Mouse (Mus musculus) small intestine, adult 2 months (tissue): ENCODE results near the gene Dhx36. TPM values are rescaled to one million over a fixed set of nuclear protein-coding genes. Genes with fewer than 3 reads are reported as not detected.

Experiments
- H3K27ac ChIP-seq: fragments of 200-500 bp; 2 replicates; pipeline ENCODE4 v1.5.1; 2012; ENCODE audit warnings: low read depth, low read length, control low read depth, inconsistent platforms; ENCODE audit not compliant: insufficient read depth
- H3K27me3 ChIP-seq: fragments of 200-500 bp; 2 replicates; pipeline ENCODE4 v1.6.1; 2012; ENCODE audit warnings: mild to moderate bottlenecking, moderate library complexity, low read length, inconsistent platforms; ENCODE audit not compliant: control insufficient read depth, insufficient read depth
- H3K36me3 ChIP-seq: fragments of 200-500 bp; 2 replicates; pipeline ENCODE4 v1.6.1; 2012; ENCODE audit warnings: mild to moderate bottlenecking, low read length, control low read depth, inconsistent platforms; ENCODE audit not compliant: control insufficient read depth, insufficient read depth
- H3K4me1 ChIP-seq: fragments of 200-500 bp; 2 replicates; pipeline ENCODE4 v1.6.1; 2012; ENCODE audit warnings: low read length, inconsistent platforms, mixed read lengths; ENCODE audit not compliant: control insufficient read depth, insufficient read depth, insufficient read length
- H3K4me3 ChIP-seq: fragments of 200-500 bp; 2 replicates; pipeline ENCODE4 v1.5.1; 2012; ENCODE audit warnings: low read depth, mild to moderate bottlenecking, control low read depth, inconsistent platforms, low read length, moderate library complexity
- CTCF ChIP-seq: fragments of 200-500 bp; IDR thresholded peaks from 2 replicates; pipeline ENCODE4 v1.5.1; 2012; ENCODE audit warnings: low read depth, mild to moderate bottlenecking, control low read depth, inconsistent platforms, low read length, moderate library complexity, mixed read lengths; ENCODE audit not compliant: insufficient replicate concordance, insufficient read length; ENCODE audit errors: extremely low read depth
- POLR2A ChIP-seq: fragments of 200-500 bp; IDR thresholded peaks from 2 replicates; pipeline ENCODE4 v1.6.1; 2012; ENCODE audit warnings: low read depth, mild to moderate bottlenecking, control low read depth, inconsistent platforms, low read length, moderate library complexity
- WGBS: fragments of 180-500 bp; shearing (Covaris S2); methylation state at CpG from one replicate; pipeline ENCODE4 v1.1.7; 2018; 5-methylcytosine and 5-hydroxymethylcytosine counted together
- polyA plus RNA-seq: library from polyadenylated mRNA; depleted of rRNA; stranded (reverse); fragments of >200 nt; gene quantifications from 2 replicates; pipeline ENCODE4 v1.2.3, GENCODE M21; 2012; rRNA removed

The Dhx36 gene
- polyA plus RNA-seq: 0.58 and 2.2 TPM in 2 replicates

DNA sequence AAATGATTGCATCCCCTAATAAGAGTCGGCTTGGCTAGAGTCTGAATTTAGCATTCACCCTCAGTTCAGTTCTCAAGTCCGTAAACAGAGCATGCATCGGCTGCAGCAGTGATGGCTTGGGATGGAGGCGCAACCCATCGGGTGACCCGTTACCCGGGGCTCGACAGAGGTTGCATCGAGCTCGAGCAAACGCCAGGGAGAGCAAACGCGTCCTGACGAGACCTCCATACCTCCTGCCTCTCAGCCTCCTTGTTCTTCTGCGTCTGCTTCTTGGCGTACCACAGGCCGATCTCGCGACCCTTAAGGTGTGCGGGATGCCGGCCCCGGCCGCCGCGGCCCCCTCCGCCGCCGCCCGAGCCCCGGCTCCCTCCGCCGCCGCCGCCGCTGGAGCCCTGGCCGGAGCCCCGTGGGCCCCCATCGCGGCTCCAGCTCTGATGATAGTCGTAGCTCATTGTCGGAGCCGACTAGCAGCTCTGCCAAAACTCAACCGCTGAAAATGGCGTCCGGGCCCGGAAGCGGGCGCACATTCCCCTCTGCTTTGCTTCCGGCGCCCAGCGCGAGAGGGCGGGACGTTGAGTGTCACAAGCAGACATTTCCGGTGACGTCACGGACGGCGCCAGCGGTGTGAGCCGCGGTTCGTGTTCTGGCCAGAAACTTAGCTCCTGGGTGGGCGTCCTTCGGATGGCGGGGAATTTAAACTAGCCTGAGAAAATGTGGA is at the start of gene Dhx36:
Dhx36 (minus strand) TSS at position 517 of the 718 bp plus-strand sequence.
- H3K27me3 ChIP-seq: no peaks in the 10 kb centered on the region; the same call in 1 of the 2 replicates
- H3K4me3 ChIP-seq: peak within 1 kb of the TSS; percentile 97
- TF ChIP-seq CTCF (no peak), POLR2A (peak; percentile 43; the same call in 1 of the 2 replicates)
- peaks cover 2% of the 10 kb centered on the region; the same call in 1 of the 2 replicates for H3K36me3 ChIP-seq
- under 1% methylated on average over 66 of the region's 66 CpGs for WGBS
- H3K27ac ChIP-seq: no peak within 1 kb of the TSS
- H3K4me1 ChIP-seq: peaks cover 4% of the 10 kb centered on the region; the same call in 1 of the 2 replicates

DNA sequence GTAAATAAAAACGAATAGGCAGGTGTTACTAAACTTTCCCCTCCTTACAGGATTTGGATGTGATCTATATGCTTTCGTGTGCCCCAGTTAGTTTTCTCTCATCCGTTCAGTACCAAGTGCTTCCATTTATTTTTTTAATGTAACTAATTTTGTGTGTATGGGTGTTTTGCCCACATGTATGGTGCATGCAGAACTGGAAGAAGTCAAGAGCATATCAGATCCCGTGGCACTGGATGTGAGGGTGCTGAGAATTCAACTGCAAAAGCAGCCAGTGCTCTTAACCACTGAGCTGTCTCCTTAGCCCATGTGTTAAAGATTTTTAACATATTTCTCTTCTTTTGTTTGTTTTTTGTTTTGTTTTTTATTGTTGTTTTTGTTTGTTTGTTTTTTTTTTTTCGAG is 20.8 kb upstream of the Dhx36 start:
- Histone ChIP-seq H3K4me3 (no peak overlapping the region), H3K4me1 (no peaks in the 10 kb centered on the region), H3K27me3 (no peaks in the 10 kb centered on the region), H3K36me3 (no peaks in the 10 kb centered on the region), H3K27ac (no peak overlapping the region)
- no peak for TF ChIP-seq POLR2A
- no peak for TF ChIP-seq CTCF
- WGBS: 59% methylated on average over 5 of the region's 5 CpGs

DNA sequence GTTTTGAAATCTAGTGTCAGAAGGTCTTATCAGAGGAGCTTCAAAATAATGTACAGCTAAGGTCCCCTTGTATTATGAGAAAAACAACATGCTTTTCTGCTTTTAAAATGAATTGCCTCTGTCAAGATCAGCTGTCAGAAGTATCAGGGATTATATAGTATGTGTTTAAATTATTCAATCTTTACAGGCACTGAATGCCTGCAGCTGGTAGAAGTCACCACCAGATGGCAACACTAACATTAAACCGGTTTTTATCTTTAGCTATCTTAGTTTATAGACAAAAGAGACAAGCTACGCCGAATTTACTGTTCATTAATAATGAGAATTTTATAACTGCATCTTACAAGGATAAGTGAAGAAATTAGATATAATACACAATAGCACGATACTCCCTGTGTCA is 20.4 kb upstream of the Dhx36 start:
- no peak overlapping the region for H3K27ac ChIP-seq
- no peak overlapping the region for H3K4me3 ChIP-seq
- H3K27me3 ChIP-seq: no peaks in the 10 kb centered on the region
- 14% methylated on average over 4 of the region's 4 CpGs for WGBS
- H3K36me3 ChIP-seq: no peaks in the 10 kb centered on the region
- H3K4me1 ChIP-seq: no peaks in the 10 kb centered on the region
- TF ChIP-seq CTCF (no peak), POLR2A (no peak)

DNA sequence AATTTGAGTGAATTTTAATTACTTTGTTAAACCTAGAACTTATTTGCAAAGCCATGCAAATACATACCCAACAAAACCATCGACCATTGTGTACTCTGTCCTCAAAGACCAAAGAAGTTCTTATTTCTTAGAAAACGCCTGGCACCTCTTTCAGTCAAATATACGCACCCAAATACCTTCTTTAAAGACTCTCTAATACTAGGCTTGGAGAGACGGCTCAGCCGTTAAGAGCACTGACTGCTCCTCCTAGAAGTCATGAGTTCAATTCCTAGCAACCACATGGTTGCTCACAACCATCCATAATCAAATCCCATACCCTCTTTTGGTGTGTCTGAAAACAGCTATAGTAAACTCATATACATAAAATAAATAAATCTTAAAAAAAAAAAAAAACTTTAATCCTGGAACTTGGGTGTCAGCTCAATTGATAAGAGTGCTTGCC is 423 bp upstream of the Dhx36 start:
- 41% methylated on average over 5 of the region's 5 CpGs for WGBS
- H3K4me1 ChIP-seq: peaks cover 4% of the 10 kb centered on the region; the same call in 1 of the 2 replicates
- peak overlapping the region; percentile 97 for H3K4me3 ChIP-seq

DNA sequence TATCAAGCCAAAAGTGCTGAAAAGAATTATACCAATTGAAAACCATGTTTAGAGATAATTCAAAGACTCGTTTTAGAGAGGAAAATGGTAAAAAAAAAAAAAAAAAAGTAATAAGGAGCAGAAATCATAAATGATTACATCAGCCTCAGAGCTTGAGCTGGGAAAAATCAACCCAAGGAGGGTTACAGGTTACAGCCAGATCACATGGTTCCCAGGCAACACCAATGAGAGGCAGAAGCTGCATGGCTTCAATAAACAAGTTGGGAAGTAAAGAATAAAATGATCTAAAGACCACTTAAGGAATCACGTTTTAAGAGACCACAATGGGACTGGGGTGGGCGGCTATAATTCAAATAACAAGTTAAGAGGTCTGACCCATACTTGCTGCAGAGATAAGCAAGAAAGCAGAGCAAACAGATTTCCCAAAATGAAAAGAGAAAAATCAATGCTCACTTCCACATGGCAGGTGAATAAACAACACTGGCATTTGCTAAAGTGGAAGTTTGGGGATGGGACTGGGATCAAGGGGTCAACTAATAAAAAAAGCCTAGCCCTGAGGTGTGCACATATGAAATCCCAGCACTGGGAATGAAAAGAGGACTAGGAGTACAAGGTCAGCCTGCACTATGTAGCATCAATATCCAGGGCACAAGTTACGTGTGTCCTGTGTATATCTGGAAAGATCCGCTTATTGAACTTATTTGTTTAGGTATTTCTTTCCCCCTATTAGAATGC is 1.5 kb downstream of the Dhx36 start:
- peaks cover 4% of the 10 kb centered on the region; the same call in 1 of the 2 replicates for H3K4me1 ChIP-seq
- H3K36me3 ChIP-seq: peaks cover 7% of the 10 kb centered on the region
- TF ChIP-seq CTCF: no peak
- no peak for TF ChIP-seq POLR2A
- 61% methylated on average over 5 of the region's 5 CpGs for WGBS
- H3K4me3 ChIP-seq: no peak overlapping the region
- no peak overlapping the region for H3K27ac ChIP-seq
- H3K27me3 ChIP-seq: no peaks in the 10 kb centered on the region; the same call in 1 of the 2 replicates

More for the DNA sequence above, 423 bp upstream of the Dhx36 start:
- H3K36me3 ChIP-seq: no peaks in the 10 kb centered on the region
- no peak overlapping the region for H3K27ac ChIP-seq
- no peaks in the 10 kb centered on the region; the same call in 1 of the 2 replicates for H3K27me3 ChIP-seq
- TF ChIP-seq CTCF: no peak
- no peak for TF ChIP-seq POLR2A

DNA sequence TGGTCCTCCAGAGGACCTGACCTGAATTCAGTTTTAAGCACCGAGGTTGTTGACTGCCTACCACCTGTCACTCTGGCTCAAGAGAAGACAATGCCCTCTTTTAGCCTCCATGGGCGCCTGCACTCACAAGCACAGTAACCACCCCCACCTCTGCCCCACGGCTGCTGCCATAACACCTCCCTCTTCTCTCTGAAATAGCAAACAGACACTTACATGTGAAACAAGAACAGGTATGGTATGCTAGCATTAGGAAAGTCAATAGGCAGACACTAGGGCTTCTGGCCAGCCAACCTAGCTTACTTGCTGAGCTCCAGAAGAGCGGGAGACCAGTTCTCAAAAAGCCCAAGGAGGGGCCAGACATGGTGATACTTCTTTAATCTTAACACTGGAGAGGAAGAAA is 7.5 kb downstream of the Dhx36 start:
- H3K4me1 ChIP-seq: no peaks in the 10 kb centered on the region
- H3K27ac ChIP-seq: no peak overlapping the region
- no peaks in the 10 kb centered on the region for H3K27me3 ChIP-seq
- peaks cover 33% of the 10 kb centered on the region for H3K36me3 ChIP-seq
- 71% methylated on average over 4 of the region's 4 CpGs for WGBS
- no peak overlapping the region for H3K4me3 ChIP-seq
- TF ChIP-seq CTCF (no peak), POLR2A (no peak)

DNA sequence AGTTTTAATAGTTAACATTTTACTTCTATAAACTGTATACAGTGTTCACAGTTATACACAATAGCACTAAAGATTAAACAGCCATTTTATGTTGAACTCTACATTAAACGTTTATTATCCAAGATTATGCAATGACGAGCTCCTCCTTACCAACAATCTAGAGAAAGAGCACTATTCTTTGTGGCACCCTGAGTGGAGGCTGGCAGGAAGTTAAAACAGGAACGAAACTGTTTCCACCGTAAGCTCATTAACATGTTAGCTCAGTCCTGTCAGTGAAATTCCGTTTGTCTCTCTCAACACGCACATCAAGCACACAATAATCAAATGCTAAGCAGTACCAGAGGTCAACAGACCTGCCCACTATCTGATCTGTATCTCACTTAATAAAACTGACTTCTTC is 14.2 kb downstream of the Dhx36 start:
- no peak for TF ChIP-seq CTCF
- TF ChIP-seq POLR2A: no peak
- no peak overlapping the region for H3K27ac ChIP-seq
- 50% methylated on average over 6 of the region's 6 CpGs for WGBS
- H3K36me3 ChIP-seq: peaks cover 42% of the 10 kb centered on the region
- H3K4me1 ChIP-seq: no peaks in the 10 kb centered on the region
- no peak overlapping the region for H3K4me3 ChIP-seq
- no peaks in the 10 kb centered on the region for H3K27me3 ChIP-seq

DNA sequence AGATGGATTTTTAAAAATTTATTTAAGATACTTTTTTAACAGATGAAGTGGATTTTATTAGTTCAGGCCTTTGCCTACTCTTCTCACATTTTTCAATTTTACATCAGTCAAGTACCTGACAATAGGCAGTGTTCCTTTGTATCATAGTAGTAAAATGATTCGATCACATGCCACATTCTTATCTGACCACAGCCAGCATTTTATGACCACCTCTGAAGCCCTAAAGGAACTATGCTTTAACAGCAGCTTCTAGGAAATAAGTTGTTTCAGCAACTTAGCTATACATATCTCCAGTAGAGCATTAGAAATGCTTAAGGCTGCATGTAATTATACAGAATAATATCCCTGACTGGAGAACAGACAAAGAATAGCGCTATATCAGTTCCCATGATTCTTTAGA is 22.5 kb downstream of the Dhx36 start:
- Histone ChIP-seq H3K4me3 (no peak overlapping the region), H3K27ac (no peak overlapping the region), H3K4me1 (no peaks in the 10 kb centered on the region), H3K36me3 (peaks cover 25% of the 10 kb centered on the region), H3K27me3 (no peaks in the 10 kb centered on the region)
- WGBS: 66% methylated on average over 2 of the region's 2 CpGs
- TF ChIP-seq CTCF (no peak), POLR2A (no peak)
